8 mouse cellular contexts compared by ENCODE assay signal in the genomic region with DNA sequence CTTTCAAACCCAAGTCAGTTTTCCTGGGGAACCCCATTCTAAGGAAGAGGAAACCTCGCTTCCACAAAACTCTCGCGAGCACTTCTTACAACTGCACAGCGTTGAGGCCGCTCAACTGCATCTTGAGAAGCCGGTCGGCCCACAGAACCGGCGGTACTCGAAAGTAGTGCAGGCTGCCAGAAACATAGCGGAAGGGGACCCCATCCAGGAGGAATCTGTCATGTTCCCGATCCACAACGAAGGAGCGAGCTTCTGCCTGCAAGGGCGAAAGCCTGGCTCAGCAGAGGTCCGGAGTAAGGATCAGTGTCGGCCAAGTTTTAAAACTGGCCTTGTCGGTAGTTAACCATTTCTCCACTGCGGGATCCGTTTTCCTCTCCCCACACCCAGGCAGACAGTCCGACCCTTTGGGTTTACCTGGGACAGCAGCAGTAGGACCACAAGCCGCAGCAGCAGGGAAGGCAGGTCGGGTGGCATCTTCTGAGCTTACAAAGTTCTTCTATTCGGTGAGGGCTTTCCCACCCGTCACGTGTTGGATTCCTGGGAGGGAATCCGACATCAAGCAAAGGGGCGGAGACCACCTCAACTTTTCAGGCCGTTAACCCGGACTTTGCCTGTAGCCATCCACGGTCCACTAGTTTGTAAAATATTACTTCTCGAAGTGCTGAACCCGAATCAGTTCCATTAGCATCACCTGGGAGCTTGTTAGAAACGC. TPM values are rescaled to one million over a fixed set of nuclear protein-coding genes. Genes with fewer than 3 reads are reported as not detected.
DNase-seq lines count a peak whose midpoint lies in the region; ATAC-seq and TF ChIP-seq lines count a peak whose summit lies in the region.

No protein-coding gene starts in this region.

- TF ChIP-seq POLR2A in cerebellum, adult 2 months (IDR thresholded peaks at IDR 0.05; ENCODE audit: borderline replicate concordance, insufficient read depth, low read length), result no peak
- no peak; the same call in 1 of the 2 replicates for TF ChIP-seq POLR2A in bone marrow, adult 2 months (IDR thresholded peaks at IDR 0.05; ENCODE audit: borderline replicate concordance, control insufficient read depth, low read depth, low read length)
- TF ChIP-seq POLR2A in olfactory bulb, adult 2 months (IDR thresholded peaks at IDR 0.05; ENCODE audit: insufficient read depth, low read depth, low read length), result no peak

- H3K9me3 ChIP-seq in lung, embryonic 14.5 days (ENCODE audit: low read depth, low read length), result no peaks in the 10 kb centered on the region

- H3K36me3 ChIP-seq in lung, embryonic 14.5 days (ENCODE audit: insufficient read depth), result peaks cover 24% of the 10 kb centered on the region

- peaks cover 16% of the 10 kb centered on the region; the same call in 1 of the 2 replicates for H3K4me1 ChIP-seq in cerebellum, adult 2 months (ENCODE audit: control insufficient read depth, insufficient read depth, low read length)
- H3K4me1 ChIP-seq in bone marrow, adult 2 months (ENCODE audit: control insufficient read depth, insufficient read depth, low read length), result peaks cover 7% of the 10 kb centered on the region
- H3K4me1 ChIP-seq in lung, embryonic 14.5 days (ENCODE audit: insufficient read depth), result peaks cover 4% of the 10 kb centered on the region; the same call in 1 of the 2 replicates
- H3K4me1 ChIP-seq in olfactory bulb, adult 2 months (ENCODE audit: control insufficient read depth, insufficient read depth, low read length), result peaks cover 23% of the 10 kb centered on the region

- TF ChIP-seq CTCF in cerebellum, adult 2 months (IDR thresholded peaks at IDR 0.05; ENCODE audit: borderline replicate concordance, insufficient read depth, low read depth, low read length), result no peak
- no peak for TF ChIP-seq CTCF in bone marrow, adult 2 months (IDR thresholded peaks at IDR 0.05; ENCODE audit: control insufficient read depth, insufficient read depth, low read length)
- no peak for TF ChIP-seq CTCF in lung, embryonic 14.5 days (IDR thresholded peaks at IDR 0.05; ENCODE audit: low read depth)
- no peak for TF ChIP-seq CTCF in olfactory bulb, adult 2 months (IDR thresholded peaks at IDR 0.05; ENCODE audit: insufficient read depth, low read depth, low read length)

- H3K4me2 ChIP-seq in lung, embryonic 14.5 days, result peak overlapping the region; percentile 72

- ATAC-seq in granulocyte monocyte progenitor cell, adult 5-6 weeks (replicated peaks; ENCODE audit: poor library complexity, severe bottlenecking), result peak; percentile 18
- ATAC-seq in lung, embryonic 14.5 days (ENCODE audit: insufficient read depth), result no peak; the same call in 1 of the 2 replicates

- WGBS in cerebellum, adult 2 months, result 12% methylated on average over 34 of the region's 34 CpGs
- WGBS in bone marrow, adult 2 months, result 17% methylated on average over 34 of the region's 34 CpGs
- 11% methylated on average over 34 of the region's 34 CpGs for WGBS in lung, embryonic 14.5 days
- 11% methylated on average over 34 of the region's 34 CpGs for WGBS in olfactory bulb, adult 2 months

- H3K4me3 ChIP-seq in cerebellum, adult 2 months (replicated peaks; ENCODE audit: insufficient read depth, low read depth, low read length), result peak overlapping the region; percentile 34
- H3K4me3 ChIP-seq in bone marrow, adult 2 months (replicated peaks; ENCODE audit: control insufficient read depth, low read depth, low read length), result peak overlapping the region; percentile 72
- peak overlapping the region; percentile 45 for H3K4me3 ChIP-seq in lung, embryonic 14.5 days (ENCODE audit: low read depth, low read length)
- H3K4me3 ChIP-seq in olfactory bulb, adult 2 months (ENCODE audit: insufficient read depth, low read depth, low read length), result peak overlapping the region; percentile 30

- no peaks in the 10 kb centered on the region for H3K27me3 ChIP-seq in cerebellum, adult 2 months (ENCODE audit: control insufficient read depth, insufficient read depth, low read length)
- H3K27me3 ChIP-seq in lung, embryonic 14.5 days (ENCODE audit: insufficient read depth, low read length), result no peaks in the 10 kb centered on the region

- no peak overlapping the region for H3K27ac ChIP-seq in cerebellum, adult 2 months (ENCODE audit: insufficient read depth, low read length)
- H3K27ac ChIP-seq in bone marrow, adult 2 months (ENCODE audit: control insufficient read depth, insufficient read depth, low read depth, low read length, poor library complexity), result peak overlapping the region; percentile 45
- H3K27ac ChIP-seq in lung, embryonic 14.5 days (ENCODE audit: low read depth), result no peak overlapping the region
- no peak overlapping the region for H3K27ac ChIP-seq in olfactory bulb, adult 2 months (ENCODE audit: insufficient read depth, low read depth, low read length)

- peak overlapping the region; percentile 61 for H3K9ac ChIP-seq in lung, embryonic 14.5 days

- no peak for DNase-seq in cerebellum, adult 2 months
- DNase-seq in cerebellum, adult 9-10 months, result no peak
- DNase-seq in kidney, adult 18-20 months, result peak; percentile 85
- peak; percentile 73 for DNase-seq in lung, embryonic 14.5 days
- DNase-seq in MN1 (ENCODE audit: low spot score), result no peak

RNA-seq across cellular contexts. Expression of a gene that starts 1.5 kb away (rescaled TPM):
- 10.8 TPM in 2 replicates for polyA plus RNA-seq in cerebellum, adult 2 months (2012; rRNA removed)
- polyA plus RNA-seq in bone marrow, adult 2 months (2011; ENCODE audit: insufficient read depth, insufficient read length, low replicate concordance, missing spikeins), result 23.0 and 43.6 TPM in 2 replicates
- 37.1 and 57.6 TPM in 2 replicates for total RNA-seq in granulocyte monocyte progenitor cell, adult 5-6 weeks (2014; fragmentation: Nextera tagmentation)
- 13.0 and 15.0 TPM in 2 replicates for total RNA-seq in granulocyte monocyte progenitor cell, adult 5-6 weeks (2017)
- 16.0 and 16.7 TPM in 2 replicates for polyA plus RNA-seq in lung, embryonic 14.5 days (2014; fragmentation: Nextera tagmentation; extraction: Ambion mirVana)
- not detected in 2 replicates for polyA plus RNA-seq in olfactory bulb, adult 2 months (2012; ENCODE audit: insufficient read depth, insufficient read length, low replicate concordance, missing spikeins)

RNA-seq across cellular contexts. Expression of a gene that starts 1.5 kb away (rescaled TPM):
- polyA plus RNA-seq in cerebellum, adult 2 months (2012; rRNA removed), result 161 and 167 TPM in 2 replicates
- 74.2 and 168 TPM in 2 replicates for polyA plus RNA-seq in bone marrow, adult 2 months (2011; ENCODE audit: insufficient read depth, insufficient read length, low replicate concordance, missing spikeins)
- total RNA-seq in granulocyte monocyte progenitor cell, adult 5-6 weeks (2014; fragmentation: Nextera tagmentation), result 212 and 224 TPM in 2 replicates
- 152 and 160 TPM in 2 replicates for total RNA-seq in granulocyte monocyte progenitor cell, adult 5-6 weeks (2017)
- 115 and 119 TPM in 2 replicates for polyA plus RNA-seq in lung, embryonic 14.5 days (2014; fragmentation: Nextera tagmentation; extraction: Ambion mirVana)
- not detected in 2 replicates for polyA plus RNA-seq in olfactory bulb, adult 2 months (2012; ENCODE audit: insufficient read depth, insufficient read length, low replicate concordance, missing spikeins)

RNA-seq across cellular contexts. Expression of a gene that starts 10.5 kb away (rescaled TPM):
- 385 and 391 TPM in 2 replicates for polyA plus RNA-seq in cerebellum, adult 2 months (2012; rRNA removed)
- 422 and 591 TPM in 2 replicates for polyA plus RNA-seq in bone marrow, adult 2 months (2011; ENCODE audit: insufficient read depth, insufficient read length, low replicate concordance, missing spikeins)
- total RNA-seq in granulocyte monocyte progenitor cell, adult 5-6 weeks (2014; fragmentation: Nextera tagmentation), result 541 and 690 TPM in 2 replicates
- total RNA-seq in granulocyte monocyte progenitor cell, adult 5-6 weeks (2017), result 491 and 534 TPM in 2 replicates
- polyA plus RNA-seq in lung, embryonic 14.5 days (2014; fragmentation: Nextera tagmentation; extraction: Ambion mirVana), result 21.3 and 25.3 TPM in 2 replicates
- polyA plus RNA-seq in olfactory bulb, adult 2 months (2012; ENCODE audit: insufficient read depth, insufficient read length, low replicate concordance, missing spikeins), result not detected in 2 replicates

RNA-seq across cellular contexts. Expression of a gene that starts 17.1 kb away (rescaled TPM):
- 120 and 128 TPM in 2 replicates for polyA plus RNA-seq in cerebellum, adult 2 months (2012; rRNA removed)
- polyA plus RNA-seq in bone marrow, adult 2 months (2011; ENCODE audit: insufficient read depth, insufficient read length, low replicate concordance, missing spikeins), result 24.6 and 39.2 TPM in 2 replicates
- total RNA-seq in granulocyte monocyte progenitor cell, adult 5-6 weeks (2014; fragmentation: Nextera tagmentation), result 21.5 and 25.7 TPM in 2 replicates
- 5.1 and 13.4 TPM in 2 replicates for total RNA-seq in granulocyte monocyte progenitor cell, adult 5-6 weeks (2017)
- polyA plus RNA-seq in lung, embryonic 14.5 days (2014; fragmentation: Nextera tagmentation; extraction: Ambion mirVana), result 25.2 and 27.5 TPM in 2 replicates
- not detected in 2 replicates for polyA plus RNA-seq in olfactory bulb, adult 2 months (2012; ENCODE audit: insufficient read depth, insufficient read length, low replicate concordance, missing spikeins)

RNA-seq across cellular contexts. Expression of a gene that starts 17.2 kb away (rescaled TPM):
- 41.0 and 44.6 TPM in 2 replicates for polyA plus RNA-seq in cerebellum, adult 2 months (2012; rRNA removed)
- polyA plus RNA-seq in bone marrow, adult 2 months (2011; ENCODE audit: insufficient read depth, insufficient read length, low replicate concordance, missing spikeins), result 16.6 and 27.7 TPM in 2 replicates
- 11.3 and 11.6 TPM in 2 replicates for total RNA-seq in granulocyte monocyte progenitor cell, adult 5-6 weeks (2014; fragmentation: Nextera tagmentation)
- 20.0 and 20.9 TPM in 2 replicates for total RNA-seq in granulocyte monocyte progenitor cell, adult 5-6 weeks (2017)
- 13.3 and 16.5 TPM in 2 replicates for polyA plus RNA-seq in lung, embryonic 14.5 days (2014; fragmentation: Nextera tagmentation; extraction: Ambion mirVana)
- polyA plus RNA-seq in olfactory bulb, adult 2 months (2012; ENCODE audit: insufficient read depth, insufficient read length, low replicate concordance, missing spikeins), result not detected in 2 replicates

Comparison
In these comparisons a context has a peak if more than half of its experiments do, and no peak if none do; other contexts are left out.
1. DNase-seq: peak in kidney, adult 18-20 months (single experiment) and lung, embryonic 14.5 days (single experiment); none in cerebellum, adult 2 months (0 of 2), cerebellum, adult 9-10 months (single experiment) and MN1 (single experiment).
2. RNA of a gene that starts 1.5 kb away (polyA plus RNA-seq): 23.0 to 43.6 TPM in bone marrow, adult 2 months, 16.0 to 16.7 TPM in lung, embryonic 14.5 days and 10.8 TPM in cerebellum, adult 2 months; not detected in olfactory bulb, adult 2 months; every median in the first group is over 10 times any median in the second.
3. Peak in every context shown above with its lines, with median percentiles within 50 percentile points of each other: H3K4me3 ChIP-seq.